Mouse (Mus musculus) heart, adult 2 months (tissue): Measurements from ENCODE around the gene Anapc15-ps.

Source experiments
- CTCF ChIP-seq: fragments of 200-600 bp; IDR thresholded peaks from 2 replicates; pipeline ENCODE4 v1.8.1; 2022; ENCODE audit warnings: antibody characterized with exemption, mild to moderate bottlenecking, moderate library complexity
- EP300 ChIP-seq: fragments of 200-500 bp; IDR thresholded peaks from 2 replicates; pipeline ENCODE4 v1.6.1; 2011; ENCODE audit warnings: low read depth, low read length, control low read depth; ENCODE audit not compliant: insufficient read depth
- POLR2A ChIP-seq: fragments of 200-500 bp; IDR thresholded peaks from 2 replicates; pipeline ENCODE4 v1.6.1; 2011; ENCODE audit warnings: mild to moderate bottlenecking, low read depth, low read length, control low read depth; ENCODE audit not compliant: insufficient read depth

DNA sequence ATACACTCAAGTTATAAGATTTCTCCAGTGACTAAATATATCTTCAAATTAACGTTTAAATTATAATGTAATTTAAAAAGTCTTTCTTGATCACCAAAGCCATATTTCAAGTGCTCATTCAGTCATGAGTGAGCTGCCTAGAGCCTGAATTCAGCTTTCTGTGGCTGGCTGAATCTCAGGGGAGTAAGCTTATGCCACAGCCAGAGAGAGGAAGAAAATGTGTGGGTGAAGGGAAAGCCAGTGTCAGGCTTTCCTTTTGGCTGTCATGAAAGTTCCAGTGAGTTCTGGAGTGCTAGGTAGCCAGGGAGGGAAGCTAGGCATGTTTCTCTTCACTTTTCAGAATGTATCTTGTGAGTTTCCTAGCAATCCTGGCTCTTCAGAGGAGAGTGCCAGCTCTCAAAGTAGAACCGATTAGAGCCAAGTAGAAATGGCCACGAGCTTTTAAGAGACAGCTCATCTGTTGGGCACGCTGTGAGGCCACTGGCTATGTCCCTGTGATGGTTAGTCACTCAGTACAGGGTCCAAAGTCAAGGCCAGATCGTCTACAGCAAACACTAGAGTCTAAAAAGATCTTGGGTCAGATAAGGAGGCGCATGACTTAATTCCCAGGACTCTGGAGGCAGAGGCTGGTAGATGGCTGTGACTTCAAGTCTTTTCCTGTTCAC, 29.4 kb downstream of the Anapc15-ps start:
- TF ChIP-seq CTCF, result no peak
- no peak for TF ChIP-seq POLR2A
- no peak for TF ChIP-seq EP300
